ENCODE assay signal across 8 mouse cellular contexts in the genomic region with DNA sequence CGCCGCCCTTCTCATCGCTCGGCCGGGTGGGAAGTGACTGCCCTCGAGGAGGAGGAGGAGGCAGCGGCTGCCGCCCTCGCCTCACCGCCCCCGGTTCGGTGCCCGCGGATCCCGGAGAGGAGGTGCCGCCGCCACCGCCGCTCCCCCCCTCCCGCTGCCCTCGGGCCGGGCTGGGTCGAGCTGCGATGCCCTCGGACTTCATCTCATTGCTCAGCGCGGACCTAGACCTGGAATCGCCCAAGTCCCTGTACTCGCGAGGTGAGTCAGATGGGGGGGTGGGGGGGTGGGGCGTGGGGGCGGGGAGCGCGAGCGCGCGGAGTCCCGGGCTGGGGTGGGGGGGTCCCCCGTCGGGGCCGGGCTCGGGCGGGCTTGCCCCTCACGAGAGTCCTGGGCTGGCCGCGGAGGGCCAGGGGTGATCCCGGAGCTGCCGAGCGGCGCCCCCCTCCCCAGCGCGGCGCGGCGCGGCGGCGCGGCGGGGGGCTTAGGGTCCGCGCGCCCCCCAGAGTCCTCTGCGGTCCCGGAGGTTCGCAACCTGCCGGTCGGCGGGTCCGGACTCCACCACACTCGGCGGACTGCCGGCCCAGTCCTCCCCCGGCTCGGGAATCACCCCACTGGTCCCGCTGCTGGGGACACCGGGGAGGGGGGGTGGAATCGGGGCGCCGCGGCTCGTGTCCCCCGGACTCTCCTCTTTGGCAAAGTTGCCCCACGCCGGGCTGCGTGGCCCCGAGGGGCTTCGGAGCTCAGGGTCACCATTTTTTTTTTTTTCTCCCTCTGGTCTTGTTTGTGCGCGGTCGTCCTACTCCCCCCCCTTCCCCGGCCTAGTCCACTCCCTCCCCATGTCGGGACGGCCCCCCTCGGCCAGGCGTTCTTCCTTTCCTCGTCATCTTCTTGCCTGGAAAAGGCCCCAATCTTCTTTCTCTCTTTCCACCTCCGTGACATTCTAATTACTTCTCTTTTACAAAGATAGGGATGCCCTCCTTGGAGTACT. TPM values are rescaled to one million over a fixed set of nuclear protein-coding genes. Genes with fewer than 3 reads are reported as not detected.
DNase-seq lines count a peak whose midpoint lies in the region; ATAC-seq and TF ChIP-seq lines count a peak whose summit lies in the region.

No protein-coding gene starts in this region.

- H3K9ac ChIP-seq in embryonic facial prominence, embryonic 11.5 days (replicated peaks; ENCODE audit: low read length): peak overlapping the region; percentile 90
- peak overlapping the region; percentile 95 for H3K9ac ChIP-seq in limb, embryonic 12.5 days (replicated peaks)
- peak overlapping the region; percentile 90 for H3K9ac ChIP-seq in midbrain, embryonic 16.5 days (ENCODE audit: low read depth, low read length)

- H3K36me3 ChIP-seq in embryonic facial prominence, embryonic 11.5 days (replicated peaks; ENCODE audit: control insufficient read depth, insufficient read depth, low read depth, low read length): no peaks in the 10 kb centered on the region
- peaks cover 2% of the 10 kb centered on the region; the same call in 1 of the 2 replicates for H3K36me3 ChIP-seq in kidney, adult 2 months (ENCODE audit: control insufficient read depth, insufficient read depth, low read length)
- H3K36me3 ChIP-seq in limb, embryonic 12.5 days: peaks cover under 1% of the 10 kb centered on the region; the same call in 1 of the 2 replicates
- no peaks in the 10 kb centered on the region for H3K36me3 ChIP-seq in midbrain, embryonic 16.5 days (ENCODE audit: control insufficient read depth, insufficient read depth, low read length)

- H3K27me3 ChIP-seq in embryonic facial prominence, embryonic 11.5 days (ENCODE audit: control insufficient read depth, insufficient read depth, low read length): no peaks in the 10 kb centered on the region
- H3K27me3 ChIP-seq in kidney, adult 2 months (replicated peaks; ENCODE audit: control insufficient read depth, insufficient read depth, low read length): no peaks in the 10 kb centered on the region
- no peaks in the 10 kb centered on the region for H3K27me3 ChIP-seq in limb, embryonic 12.5 days
- H3K27me3 ChIP-seq in midbrain, embryonic 16.5 days (ENCODE audit: control insufficient read depth, insufficient read depth, low read depth, low read length): no peaks in the 10 kb centered on the region

- peak; percentile 36 to 55 for DNase-seq in urinary bladder, adult 18-20 months (ENCODE audit: low spot score in 2 of 2)
- DNase-seq in urinary bladder, postnatal 10 days (ENCODE audit: low spot score): no peak
- DNase-seq in embryonic facial prominence, embryonic 11.5 days (ENCODE audit: low spot score): peak; percentile 50
- DNase-seq in heart, adult 18-20 months: peak; percentile 76 to 83
- peak; percentile 76 for DNase-seq in kidney, adult 2 months
- peak; percentile 42 to 77 for DNase-seq in spleen, postnatal 4 days (ENCODE audit: low spot score in 2 of 2)

- H3K4me2 ChIP-seq in embryonic facial prominence, embryonic 11.5 days (ENCODE audit: low read depth, low read length): peak overlapping the region; percentile 48
- H3K4me2 ChIP-seq in limb, embryonic 12.5 days: peak overlapping the region; percentile 76
- H3K4me2 ChIP-seq in midbrain, embryonic 16.5 days (ENCODE audit: low read length): peak overlapping the region; percentile 71

- no peaks in the 10 kb centered on the region for H3K9me3 ChIP-seq in embryonic facial prominence, embryonic 11.5 days (replicated peaks; ENCODE audit: control insufficient read depth, low read length)
- no peaks in the 10 kb centered on the region for H3K9me3 ChIP-seq in limb, embryonic 12.5 days
- no peaks in the 10 kb centered on the region for H3K9me3 ChIP-seq in midbrain, embryonic 16.5 days (replicated peaks; ENCODE audit: control insufficient read depth, low read length, poor library complexity, severe bottlenecking)

- H3K4me1 ChIP-seq in embryonic facial prominence, embryonic 11.5 days (ENCODE audit: control insufficient read depth, insufficient read depth, low read length): no peaks in the 10 kb centered on the region
- H3K4me1 ChIP-seq in kidney, adult 2 months (ENCODE audit: control insufficient read depth, insufficient read depth, low read length): peaks cover 6% of the 10 kb centered on the region; the same call in 1 of the 2 replicates
- H3K4me1 ChIP-seq in limb, embryonic 12.5 days (replicated peaks): peaks cover 19% of the 10 kb centered on the region
- peaks cover 16% of the 10 kb centered on the region for H3K4me1 ChIP-seq in midbrain, embryonic 16.5 days (ENCODE audit: control insufficient read depth, insufficient read depth, low read length)

- WGBS in embryonic facial prominence, embryonic 11.5 days: under 1% methylated on average over 61 of the region's 98 CpGs
- WGBS in kidney, adult 2 months: under 1% methylated on average over 85 of the region's 98 CpGs
- WGBS in limb, embryonic 12.5 days: under 1% methylated on average over 71 of the region's 98 CpGs
- WGBS in midbrain, embryonic 16.5 days: under 1% methylated on average over 61 of the region's 98 CpGs

- no peak for TF ChIP-seq POLR2A in kidney, adult 2 months (IDR thresholded peaks at IDR 0.05; ENCODE audit: low read depth, low read length)

- H3K4me3 ChIP-seq in embryonic facial prominence, embryonic 11.5 days (ENCODE audit: low read depth, low read length): peak overlapping the region; percentile 95
- H3K4me3 ChIP-seq in kidney, adult 2 months (ENCODE audit: insufficient read depth, low read depth, low read length): peak overlapping the region; percentile 95
- peak overlapping the region; percentile 94 for H3K4me3 ChIP-seq in limb, embryonic 12.5 days (replicated peaks)
- peak overlapping the region; percentile 98 for H3K4me3 ChIP-seq in midbrain, embryonic 16.5 days (ENCODE audit: low read depth, low read length)

- ATAC-seq in embryonic facial prominence, embryonic 11.5 days (replicated peaks; ENCODE audit: insufficient number of reproducible peaks, low FRiP score, low TSS enrichment, low read depth): peak; percentile 62
- ATAC-seq in limb, embryonic 12.5 days (ENCODE audit: insufficient number of reproducible peaks, insufficient read depth, low FRiP score, low TSS enrichment, low read depth): peak; percentile 57
- ATAC-seq in midbrain, embryonic 16.5 days: peak; percentile 62

- H3K27ac ChIP-seq in embryonic facial prominence, embryonic 11.5 days (replicated peaks; ENCODE audit: low read depth, low read length): peak overlapping the region; percentile 85
- peak overlapping the region; percentile 98 for H3K27ac ChIP-seq in kidney, adult 2 months (ENCODE audit: insufficient read depth, low read depth, low read length)
- peak overlapping the region; percentile 98 for H3K27ac ChIP-seq in limb, embryonic 12.5 days
- H3K27ac ChIP-seq in midbrain, embryonic 16.5 days (ENCODE audit: low read length): peak overlapping the region; percentile 97

- no peak for TF ChIP-seq CTCF in kidney, adult 2 months (conservative IDR thresholded peaks at IDR 0.05; ENCODE audit: insufficient read depth, insufficient read length, low read depth, low read length)

RNA-seq across cellular contexts. Expression of a gene that starts 0.7 kb away (rescaled TPM):
- 8.8 and 9.1 TPM in 2 replicates for polyA plus RNA-seq in embryonic facial prominence, embryonic 11.5 days (2014; fragmentation: Nextera tagmentation; extraction: Ambion mirVana)
- total RNA-seq in heart, adult 18-20 months (2021): 10 to 100 TPM; 18.4 to 23.1 TPM
- polyA plus RNA-seq in kidney, adult 2 months (2012; rRNA removed): 26.0 and 26.1 TPM in 2 replicates
- polyA plus RNA-seq in limb, embryonic 12.5 days (2016; fragmentation: Nextera tagmentation; extraction: Ambion mirVana): 18.5 and 21.7 TPM in 2 replicates
- polyA plus RNA-seq in midbrain, embryonic 16.5 days (2015; fragmentation: Nextera tagmentation; extraction: Ambion mirVana): 8.8 and 11.2 TPM in 2 replicates
